Mouse (Mus musculus) midbrain, embryonic 14.5 days (tissue): ENCODE data around the gene Cd300ld4. TPM values are rescaled to one million over a fixed set of nuclear protein-coding genes. Genes with fewer than 3 reads are reported as not detected.

ENCODE experiments used
- ATAC-seq: fragments of 200-750 bp; cut with Nextera tagmentation; 2 replicates; pipeline ENCODE4 v1.8.0; 2017; ENCODE audit warnings: moderate number of reproducible peaks, moderate library complexity; ENCODE audit not compliant: low FRiP score, low TSS enrichment
- DNase-seq: peaks from one replicate; pipeline ENCODE4 v3.0.0-alpha.2; 2015
- H3K27ac ChIP-seq: fragments of 300-500 bp; sonication (generic); replicated peaks from 2 replicates; pipeline ENCODE4 v1.5.1; 2014; ENCODE audit warnings: mild to moderate bottlenecking, low read depth, low read length, moderate library complexity
- H3K27me3 ChIP-seq: fragments of 300-500 bp; sonication (generic); 2 replicates; pipeline ENCODE4 v1.6.1; 2014; ENCODE audit warnings: low read length, control low read depth, mixed read lengths; ENCODE audit not compliant: control insufficient read depth, insufficient read depth
- H3K36me3 ChIP-seq: fragments of 300-500 bp; sonication (generic); 2 replicates; pipeline ENCODE4 v1.6.1; 2014; ENCODE audit warnings: low read length, control low read depth; ENCODE audit not compliant: control insufficient read depth, insufficient read depth
- H3K4me1 ChIP-seq: fragments of 300-500 bp; sonication (generic); 2 replicates; pipeline ENCODE4 v1.6.1; 2014; ENCODE audit warnings: mild to moderate bottlenecking, antibody characterized with exemption, low read length, control low read depth; ENCODE audit not compliant: control insufficient read depth, insufficient read depth
- H3K4me2 ChIP-seq: fragments of 300-500 bp; sonication (generic); 2 replicates; pipeline ENCODE4 v1.6.1; 2014; ENCODE audit warnings: mild to moderate bottlenecking, low read length, moderate library complexity
- H3K4me3 ChIP-seq: fragments of 300-500 bp; sonication (generic); replicated peaks from 2 replicates; pipeline ENCODE4 v1.5.1; 2014; ENCODE audit warnings: low read depth, low read length
- H3K9ac ChIP-seq: fragments of 300-500 bp; sonication (generic); replicated peaks from 2 replicates; pipeline ENCODE4 v1.6.1; 2014; ENCODE audit warnings: mild to moderate bottlenecking, low read length, moderate library complexity
- H3K9me3 ChIP-seq: fragments of 300-500 bp; sonication (generic); 2 replicates; pipeline ENCODE4 v1.6.1; 2016; ENCODE audit warnings: low read length, control low read depth, mixed read lengths; ENCODE audit not compliant: control insufficient read depth
- WGBS: fragments of 180-500 bp; shearing (Covaris S2); extraction: QIAGEN DNeasy Blood & Tissue Kit; methylation state at CpG from one replicate; pipeline ENCODE4 v1.1.7; 2014; 5-methylcytosine and 5-hydroxymethylcytosine counted together
- polyA plus RNA-seq: library from polyadenylated mRNA; unstranded; fragments of >200 nt; fragmentation: Nextera tagmentation; extraction: Ambion mirVana; gene quantifications from 2 replicates; pipeline ENCODE4 v1.2.1, GENCODE M21; 2014

Cd300ld4 gene
- polyA plus RNA-seq, 1 experiment from 2014 or later = not detected

DNA sequence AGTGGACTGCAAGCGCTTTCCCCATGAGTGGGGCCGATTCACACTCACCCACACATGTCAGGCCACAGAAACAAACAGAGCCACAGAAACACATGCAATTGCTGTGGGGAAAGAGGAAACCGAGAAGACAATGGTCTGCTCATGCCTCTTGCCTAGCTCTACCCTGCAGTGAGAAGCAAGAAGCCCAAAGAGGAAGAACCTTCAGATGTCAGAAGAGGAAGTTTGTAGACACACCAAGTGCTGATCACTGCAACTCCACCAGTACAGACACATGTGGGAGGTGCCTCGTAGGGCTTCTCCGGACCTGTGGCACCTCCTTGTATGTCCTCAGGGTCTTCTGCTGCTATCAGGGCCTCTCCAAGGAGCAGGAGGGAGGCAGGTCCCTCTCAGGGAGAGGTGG, 22.7 kb downstream of the Cd300ld4 start:
- no peak overlapping the region for H3K4me2 ChIP-seq
- H3K36me3 ChIP-seq = no peaks in the 10 kb centered on the region
- no peaks in the 10 kb centered on the region for H3K9me3 ChIP-seq
- H3K4me3 ChIP-seq = no peak overlapping the region
- WGBS = 87% methylated on average over 5 of the region's 5 CpGs
- no peak overlapping the region for H3K9ac ChIP-seq
- H3K27me3 ChIP-seq = no peaks in the 10 kb centered on the region
- no peaks in the 10 kb centered on the region for H3K4me1 ChIP-seq
- DNase-seq = no peak
- no peak for ATAC-seq
- H3K27ac ChIP-seq = no peak overlapping the region

DNA sequence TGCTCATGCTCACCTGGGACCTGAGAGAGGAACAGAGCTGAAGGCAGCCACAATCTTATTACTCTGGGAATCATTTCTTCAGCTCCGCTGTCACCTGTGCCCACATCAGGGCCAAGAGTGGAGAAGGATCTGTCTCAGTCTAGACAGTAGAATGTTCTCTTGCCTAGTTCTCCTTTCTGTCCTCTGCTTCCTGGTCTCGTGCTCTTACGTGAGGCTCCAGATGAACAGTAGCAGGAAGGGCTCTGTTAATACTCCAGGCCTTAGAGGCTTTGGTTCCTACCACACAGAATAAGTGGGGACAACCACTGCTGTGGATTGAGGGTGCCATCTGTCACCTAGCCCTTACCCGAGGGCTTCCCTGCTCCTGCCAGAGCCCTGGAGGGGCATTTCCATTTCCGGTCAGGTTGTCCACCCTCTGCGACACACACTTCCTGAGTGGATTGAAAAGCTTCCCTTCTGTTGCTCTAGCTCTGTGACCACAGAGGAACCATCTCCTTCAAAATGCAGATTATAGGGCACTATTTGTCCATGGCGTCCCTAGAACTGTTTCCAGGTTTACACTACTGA, 25.3 kb downstream of the Cd300ld4 start, which contains the start of gene Cd300c2:
TSS of gene Cd300c2 (minus strand) at position 407 of the 567 bp plus-strand sequence.
- no peak for DNase-seq
- no peak within 1 kb of the TSS for H3K4me2 ChIP-seq
- no peak within 1 kb of the TSS for H3K9ac ChIP-seq
- H3K27ac ChIP-seq = no peak within 1 kb of the TSS
- no peaks in the 10 kb centered on the region for H3K36me3 ChIP-seq
- H3K27me3 ChIP-seq = no peaks in the 10 kb centered on the region
- no peaks in the 10 kb centered on the region for H3K9me3 ChIP-seq
- H3K4me1 ChIP-seq = no peaks in the 10 kb centered on the region
- H3K4me3 ChIP-seq = no peak within 1 kb of the TSS
- WGBS = 90% methylated on average over 7 of the region's 7 CpGs
- no peak for ATAC-seq

DNA sequence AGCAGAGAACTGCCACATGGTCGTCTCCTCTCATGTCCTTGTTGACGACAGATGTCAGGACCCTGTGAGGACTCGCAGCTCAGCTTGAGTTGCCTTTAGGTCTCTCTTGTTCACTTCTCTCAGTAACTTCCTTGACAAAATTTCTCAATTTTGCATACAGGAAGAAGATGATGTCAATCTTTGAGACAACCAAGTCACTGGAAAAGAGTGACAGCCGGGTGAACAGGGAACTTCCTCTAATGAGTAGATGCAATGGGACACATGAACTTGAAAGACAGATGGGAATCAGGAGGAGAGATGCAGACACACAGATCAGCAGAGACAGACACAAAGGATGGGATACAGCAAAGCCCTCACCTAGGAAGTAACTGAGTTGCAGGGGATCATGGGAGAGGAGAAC, 37.0 kb downstream of the Cd300ld4 start, which contains the start of gene Cd300ld:
TSS of gene Cd300ld (minus strand) at position 130 of the 400 bp plus-strand sequence.
- 86% methylated on average over 4 of the region's 4 CpGs for WGBS
- Histone ChIP-seq H3K27ac (no peak within 1 kb of the TSS), H3K4me1 (no peaks in the 10 kb centered on the region), H3K4me2 (no peak within 1 kb of the TSS), H3K27me3 (no peaks in the 10 kb centered on the region), H3K36me3 (no peaks in the 10 kb centered on the region), H3K9ac (no peak within 1 kb of the TSS), H3K9me3 (no peaks in the 10 kb centered on the region), H3K4me3 (no peak within 1 kb of the TSS)
- no peak for DNase-seq
- ATAC-seq = no peak

DNA sequence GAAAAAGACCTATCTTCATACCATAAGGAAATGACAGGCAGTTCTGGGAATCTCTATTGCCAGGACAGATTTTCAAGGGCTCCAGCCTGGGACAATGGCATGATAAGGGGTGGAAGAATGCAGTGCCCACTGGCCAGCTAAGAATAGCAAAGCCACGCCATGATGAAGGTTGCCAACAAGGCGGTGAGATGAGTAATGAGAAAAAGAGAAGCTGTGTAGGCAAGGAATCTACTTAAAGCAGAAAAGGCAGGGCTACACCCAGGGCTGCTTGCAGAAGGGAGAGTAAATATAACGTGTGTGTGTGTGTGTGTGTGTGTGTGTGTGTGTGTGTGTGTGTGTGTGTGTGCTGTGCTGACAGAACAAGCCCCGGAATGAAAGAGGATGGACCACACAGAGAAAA, 44.9 kb downstream of the Cd300ld4 start:
- H3K36me3 ChIP-seq = no peaks in the 10 kb centered on the region
- H3K4me2 ChIP-seq = no peak overlapping the region
- 88% methylated on average over 4 of the region's 4 CpGs for WGBS
- no peaks in the 10 kb centered on the region for H3K27me3 ChIP-seq
- H3K9me3 ChIP-seq = peaks cover 9% of the 10 kb centered on the region; the same call in 1 of the 2 replicates
- no peak overlapping the region for H3K27ac ChIP-seq
- H3K4me3 ChIP-seq = no peak overlapping the region
- ATAC-seq (no peak), DNase-seq (no peak)
- H3K4me1 ChIP-seq = no peaks in the 10 kb centered on the region
- no peak overlapping the region for H3K9ac ChIP-seq

DNA sequence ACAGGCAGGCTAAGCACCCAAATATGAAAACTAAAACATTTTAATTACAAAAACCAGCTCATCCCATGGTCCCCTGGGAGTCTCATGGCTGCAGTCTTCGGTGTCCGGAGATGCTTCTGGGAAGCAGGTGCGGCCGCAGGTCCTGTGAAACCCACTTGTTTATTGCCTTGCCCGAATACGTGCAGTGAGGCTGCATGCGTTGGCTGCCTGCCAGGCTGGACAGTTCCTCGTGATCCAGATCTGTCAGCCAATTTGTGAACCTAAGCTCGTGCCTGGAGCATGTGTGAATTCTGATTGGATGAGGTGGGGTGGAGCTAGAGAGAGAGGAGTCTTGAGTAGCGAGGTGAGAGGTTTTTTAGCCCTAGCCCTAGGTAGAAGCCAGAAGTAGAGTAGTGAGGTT, 54.1 kb downstream of the Cd300ld4 start:
- no peaks in the 10 kb centered on the region for H3K4me1 ChIP-seq
- H3K9ac ChIP-seq = no peak overlapping the region
- ATAC-seq = no peak
- no peaks in the 10 kb centered on the region for H3K27me3 ChIP-seq
- WGBS = 81% methylated on average over 10 of the region's 10 CpGs
- no peaks in the 10 kb centered on the region for H3K36me3 ChIP-seq
- no peak overlapping the region for H3K4me2 ChIP-seq
- H3K4me3 ChIP-seq = no peak overlapping the region
- H3K9me3 ChIP-seq = no peaks in the 10 kb centered on the region
- no peak for DNase-seq
- no peak overlapping the region for H3K27ac ChIP-seq

Other genes starting within 250 kb of the Cd300ld4 start
- 18.6 and 21.6 TPM in 2 replicates for gene Btbd17, start 231.1 kb downstream of the Cd300ld4 start, polyA plus RNA-seq
- gene Gpr142, start 228.1 kb downstream of the Cd300ld4 start, polyA plus RNA-seq = not detected in 2 replicates
- gene Gprc5c, start 175.9 kb downstream of the Cd300ld4 start, polyA plus RNA-seq = 2.1 and 7.0 TPM in 2 replicates
- gene Cd300a, start 137.0 kb downstream of the Cd300ld4 start, polyA plus RNA-seq = 0.72 and 1.7 TPM in 2 replicates
- 0.21 TPM in 1 of 2 replicates, not detected in the other for gene Cd300lb, start 92.6 kb downstream of the Cd300ld4 start, polyA plus RNA-seq
- gene Cd300c, start 57.9 kb downstream of the Cd300ld4 start, polyA plus RNA-seq = not detected in 2 replicates
- 0.08 TPM in 1 of 2 replicates, not detected in the other for gene Cd300ld, start 37.1 kb downstream of the Cd300ld4 start, polyA plus RNA-seq
- 0.84 and 1.2 TPM in 2 replicates for gene Cd300c2, start 25.1 kb downstream of the Cd300ld4 start, polyA plus RNA-seq
- gene Cd300ld2, start 10.8 kb downstream of the Cd300ld4 start, polyA plus RNA-seq = not detected in 2 replicates
- gene Cd300ld5, start 10.8 kb upstream of the Cd300ld4 start, polyA plus RNA-seq = not detected in 2 replicates
- gene Cd300ld3, start 21.4 kb upstream of the Cd300ld4 start, polyA plus RNA-seq = not detected in 2 replicates
- gene Cd300e, start 35.2 kb upstream of the Cd300ld4 start, polyA plus RNA-seq = not detected in 2 replicates
- gene Rab37, start 64.4 kb upstream of the Cd300ld4 start, polyA plus RNA-seq = 0.26 and 0.83 TPM in 2 replicates
- not detected in 2 replicates for gene Cd300lf, start 107.0 kb upstream of the Cd300ld4 start, polyA plus RNA-seq
- gene Slc9a3r1, start 136.3 kb upstream of the Cd300ld4 start, polyA plus RNA-seq = 44.3 and 46.6 TPM in 2 replicates
- 10.9 and 14.9 TPM in 2 replicates for gene Tmem104, start 160.5 kb upstream of the Cd300ld4 start, polyA plus RNA-seq
- 17.4 and 21.2 TPM in 2 replicates for gene Nat9, start 160.8 kb upstream of the Cd300ld4 start, polyA plus RNA-seq
- 0.12 and 0.49 TPM in 2 replicates for gene Grin2c, start 240.2 kb upstream of the Cd300ld4 start, polyA plus RNA-seq